Mouse (Mus musculus) large intestine, adult 2 months (tissue): ENCODE results near the gene Naip2. TPM values are rescaled to one million over a fixed set of nuclear protein-coding genes. Genes with fewer than 3 reads are reported as not detected.
"Not testable (repeated sequence)": the region's sequence is repeated elsewhere in the genome, so short reads cannot be mapped to it uniquely, and the experiment has no call there.

Experiments
- DNase-seq: peaks from one replicate; pipeline ENCODE4 v3.0.0-alpha.2; 2012; ENCODE audit warnings: low read depth, low spot score
- WGBS: fragments of 180-500 bp; shearing (Covaris S2); methylation state at CpG from one replicate; pipeline ENCODE4 v1.1.7; 2018; 5-methylcytosine and 5-hydroxymethylcytosine counted together
- polyA plus RNA-seq: library from polyadenylated mRNA; depleted of rRNA; stranded (reverse); fragments of >200 nt; gene quantifications from 2 replicates; pipeline ENCODE4 v1.2.3, GENCODE M21; 2012; rRNA removed

Naip2 gene
- 14.4 and 22.0 TPM in 2 replicates for polyA plus RNA-seq

GRCm38 (mm10) chr13:100201659-100202333 lies at the start of gene Naip2:
Naip2 (minus strand) TSS chr13:100202092.
- peak; percentile 62 for DNase-seq
- 2% methylated on average over 3 of the region's 3 CpGs for WGBS

GRCm38 (mm10) chr13:100246896-100247519 lies 45.1 kb upstream of the Naip2 start:
- peak; percentile 38 for DNase-seq
- WGBS = 18% methylated on average over 5 of the region's 5 CpGs

GRCm38 (mm10) chr13:100246223-100246622 lies 44.3 kb upstream of the Naip2 start, which contains the start of gene Naip5:
Naip5 (minus strand) TSS chr13:100246323.
- not testable (repeated sequence) for DNase-seq
- WGBS = 76% methylated on average over 4 of the region's 4 CpGs

DNA sequence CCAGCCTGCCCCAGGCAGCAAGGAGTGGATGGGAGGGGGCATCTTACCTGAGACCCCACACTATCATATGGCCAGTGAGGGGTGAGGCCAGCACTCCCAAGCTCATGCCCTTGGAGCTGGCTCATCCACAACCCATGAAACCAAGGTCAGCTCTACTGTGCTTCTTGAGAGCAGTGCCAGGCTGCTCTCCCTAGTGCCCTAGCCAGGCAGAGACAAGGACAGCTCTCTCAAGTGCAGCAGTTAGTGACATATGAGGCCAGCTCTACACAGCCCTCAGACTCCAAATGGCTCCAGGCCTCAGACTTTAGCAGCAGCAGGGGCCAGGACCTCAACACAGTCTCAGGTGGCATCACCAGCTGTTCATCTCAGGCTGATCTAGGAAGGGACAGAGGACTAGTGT lies 41.8 kb upstream of the Naip2 start:
- no peak for DNase-seq

DNA sequence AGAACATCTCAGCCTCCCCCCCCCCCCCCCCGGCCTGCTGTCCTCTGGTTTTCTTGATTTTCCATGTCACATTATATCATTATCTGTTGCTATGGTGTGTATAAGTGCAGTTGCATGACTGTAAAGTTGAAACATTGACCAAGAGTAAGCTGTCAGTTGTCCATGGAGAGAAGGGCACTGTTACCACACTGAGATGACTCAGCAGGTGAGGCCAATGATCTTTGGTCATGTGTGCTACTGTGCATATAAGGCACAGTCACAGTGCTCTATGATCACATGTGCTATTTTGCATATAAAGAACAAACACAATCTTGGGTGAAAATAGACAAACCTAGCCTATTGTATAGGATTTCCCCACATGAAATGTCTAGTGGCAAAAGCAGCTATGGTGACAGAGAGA lies 11.8 kb upstream of the Naip2 start:
- 65% methylated on average over 1 of the region's 1 CpGs for WGBS
- not testable (repeated sequence) for DNase-seq

DNA sequence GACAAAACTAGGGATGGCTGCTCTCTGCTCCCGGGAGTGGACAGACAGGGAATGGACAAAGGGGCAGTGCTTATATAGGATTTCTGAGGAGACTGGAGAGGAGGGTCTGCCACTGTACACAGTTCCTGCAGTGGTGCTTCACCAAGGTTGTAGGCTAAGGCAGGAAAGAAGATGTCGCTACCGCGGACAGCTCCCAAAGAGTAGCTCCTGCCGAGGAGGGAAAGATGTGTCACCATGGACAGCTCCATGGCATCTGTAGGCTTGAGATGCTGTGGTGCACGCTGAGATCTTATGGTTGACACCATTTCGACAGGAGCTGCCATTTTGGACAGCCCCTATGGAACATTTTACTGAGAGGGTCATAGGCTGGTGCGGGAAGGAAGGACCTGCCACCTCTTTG lies 8.6 kb upstream of the Naip2 start:
- 21% methylated on average over 8 of the region's 8 CpGs for WGBS
- DNase-seq = no peak

- no peak for DNase-seq
- 38% methylated on average over 1 of the region's 1 CpGs for WGBS
Observed at GRCm38 (mm10) chr13:100203319-100203718, 1.4 kb upstream of the Naip2 start.

- DNase-seq = no peak
Observed at GRCm38 (mm10) chr13:100200778-100201177, 1.1 kb downstream of the Naip2 start.

DNA sequence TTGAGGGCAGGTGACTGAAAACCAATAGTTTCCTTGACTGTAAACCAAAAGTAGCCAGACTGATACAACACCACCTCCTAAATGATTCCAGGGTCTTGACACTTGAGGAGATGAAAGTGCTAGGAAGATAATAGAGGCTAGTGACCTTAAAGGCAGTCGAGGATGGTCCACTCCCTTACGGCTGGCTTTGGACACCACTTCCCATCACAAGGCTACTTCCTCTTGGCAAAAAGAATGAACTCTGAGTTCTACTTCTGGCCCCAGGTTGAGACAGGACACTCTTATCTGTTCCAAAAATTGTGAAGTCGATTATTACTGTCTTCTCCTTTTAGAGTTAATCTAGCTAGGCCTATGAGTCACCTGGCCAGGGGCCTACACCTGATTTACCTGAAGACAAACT lies 6.5 kb downstream of the Naip2 start:
- 72% methylated on average over 3 of the region's 3 CpGs for WGBS
- no peak for DNase-seq

DNA sequence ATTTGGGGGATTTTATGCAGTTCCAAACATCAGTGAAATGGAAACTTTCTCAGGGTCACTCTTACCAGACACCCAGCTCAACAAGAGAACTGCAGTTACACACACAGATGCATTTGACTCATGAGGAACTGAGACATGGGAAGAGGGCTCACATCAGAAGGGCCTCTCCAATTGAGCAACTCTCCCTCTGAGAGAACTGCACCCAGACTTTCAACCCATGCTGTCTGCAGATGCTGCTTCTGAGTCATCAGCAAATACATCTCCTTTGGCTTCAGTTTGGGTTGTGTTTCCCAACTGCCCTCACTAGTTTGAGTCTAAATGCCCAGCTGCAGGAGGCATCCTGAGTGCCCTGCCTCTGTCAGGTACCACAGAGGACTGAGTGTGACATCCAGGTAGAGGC lies 18.8 kb downstream of the Naip2 start:
- DNase-seq = not testable (repeated sequence)

DNA sequence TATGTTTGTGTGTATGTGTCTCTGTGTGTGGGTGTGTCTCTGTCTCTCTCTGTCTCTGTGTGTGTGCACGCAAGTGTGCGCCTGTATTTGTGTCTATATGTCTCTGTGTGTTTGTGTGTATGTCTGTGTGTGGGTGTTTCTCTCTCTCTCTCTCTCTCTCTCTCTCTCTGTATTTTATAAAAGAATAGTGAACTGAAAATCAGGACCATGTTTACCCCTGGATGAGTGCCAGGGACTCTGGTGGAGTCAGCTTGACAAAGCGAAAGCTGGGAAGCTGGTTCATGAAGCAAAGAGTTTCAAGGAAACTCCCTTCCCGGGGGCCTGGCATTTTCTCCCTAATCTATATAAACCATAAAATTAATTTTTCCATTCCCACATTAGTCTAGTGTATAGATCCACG lies 27.5 kb downstream of the Naip2 start:
- WGBS = 26% methylated on average over 4 of the region's 5 CpGs
- peak; percentile 13 for DNase-seq

GRCm38 (mm10) chr13:100166378-100166777 lies 35.5 kb downstream of the Naip2 start:
- 62% methylated on average over 2 of the region's 2 CpGs for WGBS
- DNase-seq = not testable (repeated sequence)

- not testable (repeated sequence) for DNase-seq
Observed at GRCm38 (mm10) chr13:100162467-100162866, 39.4 kb downstream of the Naip2 start.

GRCm38 (mm10) chr13:100161171-100161870 lies 40.6 kb downstream of the Naip2 start:
- WGBS = 85% methylated on average over 11 of the region's 11 CpGs
- not testable (repeated sequence) for DNase-seq

- 94% methylated on average over 3 of the region's 3 CpGs for WGBS
Observed at GRCm38 (mm10) chr13:100156624-100157023, 45.3 kb downstream of the Naip2 start.

GRCm38 (mm10) chr13:100152659-100153058 lies 49.2 kb downstream of the Naip2 start:
- no peak for DNase-seq
- 38% methylated on average over 1 of the region's 1 CpGs for WGBS

More at GRCm38 (mm10) chr13:100156624-100157023, 45.3 kb downstream of the Naip2 start:
- no peak for DNase-seq

DNA sequence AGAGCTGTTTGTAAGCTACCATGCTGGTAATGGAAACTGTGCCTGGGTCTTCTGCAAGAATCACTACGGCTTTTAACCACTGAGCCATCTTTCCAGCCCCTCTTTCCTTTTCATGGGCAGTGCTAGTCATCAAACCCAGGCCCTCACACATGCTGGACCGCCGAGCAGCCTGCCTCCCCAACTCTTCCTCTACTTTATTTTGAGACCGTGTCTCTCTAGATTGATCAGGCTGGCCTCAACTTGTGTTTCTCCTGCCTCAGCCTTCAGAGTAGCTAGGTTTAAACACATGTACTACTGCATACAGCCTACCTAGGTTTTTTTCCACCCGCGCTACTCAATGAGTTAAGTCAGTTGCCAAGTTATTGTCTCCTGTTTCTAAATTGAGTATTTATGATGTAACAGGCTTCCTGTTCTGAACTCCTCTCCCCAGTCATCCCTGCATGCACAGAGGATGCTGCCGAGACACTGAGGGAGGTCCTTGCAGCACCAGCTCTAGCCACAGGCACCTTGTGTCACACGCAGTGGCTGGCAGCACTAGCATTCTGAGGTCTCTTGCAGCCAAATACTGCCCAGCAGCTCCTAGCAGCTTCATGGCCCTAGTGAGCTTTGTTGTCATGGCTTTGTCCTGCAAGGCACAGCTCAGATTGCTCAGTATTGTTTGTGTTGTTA lies 60.1 kb downstream of the Naip2 start:
- DNase-seq = no peak
- WGBS = 82% methylated on average over 8 of the region's 8 CpGs

- WGBS = 2% methylated on average over 10 of the region's 10 CpGs
- DNase-seq = no peak
Observed at GRCm38 (mm10) chr13:100125258-100125643, 76.6 kb downstream of the Naip2 start.

DNA sequence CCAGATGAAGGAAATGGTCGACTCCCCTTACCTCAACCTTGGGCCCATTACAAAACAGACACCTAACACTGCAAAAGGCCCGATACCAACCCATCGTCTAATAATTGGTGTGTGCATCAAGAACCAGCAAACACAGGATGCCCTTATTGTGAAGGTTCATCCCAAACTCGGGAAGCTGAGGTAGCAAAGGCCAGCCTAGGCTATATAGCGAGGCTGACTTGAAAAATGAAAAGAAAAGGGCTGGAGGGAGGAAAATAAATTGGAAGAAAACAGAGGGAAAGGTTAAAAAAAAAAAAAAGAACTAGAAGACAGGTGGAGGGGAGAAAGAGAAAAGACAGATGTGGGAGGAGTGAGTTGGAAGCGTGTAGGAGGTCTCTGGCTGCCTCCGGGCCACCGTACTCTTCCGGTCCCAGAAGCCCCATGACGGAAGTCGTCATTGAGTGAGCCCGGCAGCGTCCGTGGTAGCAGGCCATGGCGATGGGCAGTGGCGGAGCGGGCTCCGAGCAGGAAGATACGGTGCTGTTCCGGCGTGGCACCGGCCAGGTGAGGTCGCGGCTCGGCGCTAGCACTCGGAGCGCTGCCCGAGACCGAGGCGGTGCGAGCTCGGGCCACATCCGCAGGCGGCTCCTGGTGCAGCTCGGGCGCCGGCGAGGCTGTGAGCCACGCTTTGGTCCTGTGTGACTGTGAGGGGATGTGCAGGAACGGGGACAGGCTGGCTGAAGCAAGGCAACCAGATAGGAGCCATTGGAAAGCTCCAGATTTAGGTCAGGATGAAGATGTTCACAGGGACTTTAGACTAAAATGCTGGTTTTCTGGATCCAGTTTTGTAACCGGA lies 77.3 kb downstream of the Naip2 start, which contains the start of gene Smn1:
Gene Smn1 (plus strand): TSS at position 430 of the 835 bp plus-strand sequence.
- WGBS = 3% methylated on average over 42 of the region's 42 CpGs

More for the DNA sequence above, 77.3 kb downstream of the Naip2 start, which contains the start of gene Smn1:
- peak; percentile 93 for DNase-seq
